Mouse (Mus musculus): ENCODE results near the gene Enho.

- TF ChIP-seq POLR2A (IDR thresholded peaks at IDR 0.05; ENCODE audit: insufficient read depth, low read length) (no peak), EP300 (IDR thresholded peaks at IDR 0.05; ENCODE audit: insufficient read depth, low read depth, low read length) (no peak), CTCF (IDR thresholded peaks at IDR 0.05; ENCODE audit: low read depth, low read length) (no peak)
These were observed 20.8 kb upstream of the Enho start for GRCm38 (mm10) chr4:41660851-41661430.

Measured in ES-Bruce4 (cell line).